ENCODE assay signal across 26 mouse cellular contexts in genomic region chr5:30496821-30497220, GRCm38 (mm10). TPM values are rescaled to one million over a fixed set of nuclear protein-coding genes. Genes with fewer than 3 reads are reported as not detected.
DNase-seq lines count a peak whose midpoint lies in the region; ATAC-seq and TF ChIP-seq lines count a peak whose summit lies in the region.
"Had no signal": no experiment of that assay in that cellular context is flagged by ENCODE, and none has a peak within 500 bp of the region (broad histone marks: within the 10 kb centered on the region; RNA-seq: fewer than 3 reads in every experiment).

No protein-coding gene starts in this region.

- 72% methylated on average over 8 of the region's 8 CpGs for WGBS in forebrain, embryonic 10.5 days
- 90% methylated on average over 8 of the region's 8 CpGs for WGBS in forebrain, embryonic 15.5 days
- 47% methylated on average over 8 of the region's 8 CpGs for WGBS in limb, embryonic 13.5 days
- 86% methylated on average over 8 of the region's 8 CpGs for WGBS in midbrain, postnatal 0 days

- no peak overlapping the region for H3K4me2 ChIP-seq in forebrain, embryonic 15.5 days (replicated peaks)
- H3K4me2 ChIP-seq in limb, embryonic 13.5 days (replicated peaks): no peak overlapping the region
- no peak overlapping the region for H3K4me2 ChIP-seq in midbrain, postnatal 0 days (ENCODE audit: low read depth, low read length, poor library complexity, severe bottlenecking)
- H3K4me2 ChIP-seq: heart, embryonic 13.5 days; hindbrain, embryonic 15.5 days had no signal

- no peak overlapping the region for H3K9ac ChIP-seq in forebrain, embryonic 15.5 days (replicated peaks)
- no peak overlapping the region for H3K9ac ChIP-seq in limb, embryonic 13.5 days
- no peak overlapping the region for H3K9ac ChIP-seq in midbrain, postnatal 0 days (replicated peaks; ENCODE audit: low read length, poor library complexity, severe bottlenecking)
- H3K9ac ChIP-seq: heart, embryonic 13.5 days; hindbrain, embryonic 15.5 days had no signal

- H3K9me3 ChIP-seq in forebrain, embryonic 10.5 days: no peaks in the 10 kb centered on the region
- no peaks in the 10 kb centered on the region for H3K9me3 ChIP-seq in forebrain, embryonic 15.5 days
- H3K9me3 ChIP-seq in limb, embryonic 13.5 days: no peaks in the 10 kb centered on the region
- no peaks in the 10 kb centered on the region for H3K9me3 ChIP-seq in midbrain, postnatal 0 days (ENCODE audit: low read length)
- H3K9me3 ChIP-seq: heart, embryonic 13.5 days; hindbrain, embryonic 15.5 days had no signal

- no peak for TF ChIP-seq CTCF in midbrain, postnatal 0 days (IDR thresholded peaks at IDR 0.05)

- H3K36me3 ChIP-seq in forebrain, embryonic 10.5 days (replicated peaks): no peaks in the 10 kb centered on the region
- no peaks in the 10 kb centered on the region for H3K36me3 ChIP-seq in forebrain, embryonic 15.5 days
- no peaks in the 10 kb centered on the region for H3K36me3 ChIP-seq in limb, embryonic 13.5 days
- H3K36me3 ChIP-seq in midbrain, postnatal 0 days (ENCODE audit: insufficient read depth, low read length): no peaks in the 10 kb centered on the region
- H3K36me3 ChIP-seq: heart, embryonic 13.5 days; hindbrain, embryonic 15.5 days had no signal

- peaks cover 15% of the 10 kb centered on the region; the same call in 1 of the 2 replicates for H3K4me1 ChIP-seq in forebrain, embryonic 10.5 days
- no peaks in the 10 kb centered on the region for H3K4me1 ChIP-seq in forebrain, embryonic 15.5 days
- peaks cover 33% of the 10 kb centered on the region for H3K4me1 ChIP-seq in limb, embryonic 13.5 days
- no peaks in the 10 kb centered on the region for H3K4me1 ChIP-seq in midbrain, postnatal 0 days (ENCODE audit: insufficient read depth, low read length)
- H3K4me1 ChIP-seq: hindbrain, embryonic 15.5 days had no signal

- H3K4me3 ChIP-seq in forebrain, embryonic 10.5 days: no peak overlapping the region
- no peak overlapping the region for H3K4me3 ChIP-seq in forebrain, embryonic 15.5 days
- H3K4me3 ChIP-seq in limb, embryonic 13.5 days: no peak overlapping the region
- no peak overlapping the region for H3K4me3 ChIP-seq in midbrain, postnatal 0 days (ENCODE audit: low read depth, low read length)
- H3K4me3 ChIP-seq: heart, embryonic 13.5 days; hindbrain, embryonic 15.5 days had no signal

- ATAC-seq in forebrain, embryonic 15.5 days (replicated peaks): no peak
- no peak for ATAC-seq in limb, embryonic 13.5 days (ENCODE audit: low FRiP score, low read depth)
- ATAC-seq in midbrain, postnatal 0 days (ENCODE audit: low FRiP score): no peak
- ATAC-seq: activated CD4-positive, CD25-positive, alpha-beta regulatory T cell, adult 4 months; forebrain, embryonic 14.5 days; inflammation-experienced regulatory T-cells, adult 6 months; Patski had no signal

- H3K27me3 ChIP-seq in forebrain, embryonic 10.5 days (ENCODE audit: poor library complexity, severe bottlenecking): no peaks in the 10 kb centered on the region
- no peaks in the 10 kb centered on the region for H3K27me3 ChIP-seq in forebrain, embryonic 15.5 days
- no peaks in the 10 kb centered on the region for H3K27me3 ChIP-seq in limb, embryonic 13.5 days
- no peaks in the 10 kb centered on the region for H3K27me3 ChIP-seq in midbrain, postnatal 0 days (ENCODE audit: insufficient read depth, low read length)
- H3K27me3 ChIP-seq: heart, embryonic 13.5 days; hindbrain, embryonic 15.5 days had no signal

- no peak for DNase-seq in forebrain, embryonic 10.5 days (ENCODE audit: extremely low spot score, low spot score)
- peak; percentile 39 for DNase-seq in hindlimb bud, embryonic 11.5 days (ENCODE audit: extremely low spot score, low read depth, low spot score)
- no peak for DNase-seq in midbrain, postnatal 0 days (ENCODE audit: low spot score)
- DNase-seq in cerebellum, postnatal 4 days (ENCODE audit: low spot score in 2 of 2): no peak
- DNase-seq in thymus, postnatal 14 days: no peak
- DNase-seq: adrenal gland, adult 2 months; adrenal gland, postnatal 36 days; cerebellum, adult 11 months; cerebellum, adult 9-10 months; cerebellum, postnatal 25 days; gastrocnemius, postnatal 36 days; heart, adult 11 months; heart, postnatal 36 days had no signal

- H3K27ac ChIP-seq in forebrain, embryonic 10.5 days: peak overlapping the region; percentile 41; the same call in 1 of the 2 replicates
- H3K27ac ChIP-seq in forebrain, embryonic 15.5 days (replicated peaks): no peak overlapping the region
- H3K27ac ChIP-seq in limb, embryonic 13.5 days: peak overlapping the region; percentile 77
- H3K27ac ChIP-seq in midbrain, postnatal 0 days (ENCODE audit: low read depth, low read length): no peak overlapping the region
- H3K27ac ChIP-seq: heart, embryonic 13.5 days; hindbrain, embryonic 15.5 days had no signal

RNA-seq across cellular contexts. Expression of gene 1700001C02Rik, which starts 31.0 kb away (rescaled TPM):
- polyA plus RNA-seq in forebrain, embryonic 10.5 days (2016; fragmentation: Nextera tagmentation; extraction: Ambion mirVana): not detected in 2 replicates
- 0.56 and 1.5 TPM in 2 replicates for polyA plus RNA-seq in forebrain, embryonic 15.5 days (2015; fragmentation: Nextera tagmentation; extraction: Ambion mirVana)
- polyA plus RNA-seq in limb, embryonic 13.5 days (2015; fragmentation: Nextera tagmentation; extraction: Ambion mirVana): not detected in 2 replicates
- total RNA-seq in midbrain, postnatal 0 days (2014; rRNA removed): 1.4 and 1.6 TPM in 2 replicates
- 2.9 and 3.4 TPM in 2 replicates for polyA plus RNA-seq in midbrain, postnatal 0 days (2015; fragmentation: Nextera tagmentation; extraction: Ambion mirVana)
- total RNA-seq: adrenal gland, adult 2 months; adrenal gland, postnatal 36 days; CH12.LX; gastrocnemius, adult 8-10 months; gastrocnemius, postnatal 36 days; heart, postnatal 36 days had no signal
- polyA plus RNA-seq: activated CD4-positive, CD25-positive, alpha-beta regulatory T cell, adult 4 months; adrenal gland, adult 2 months; heart, embryonic 13.5 days; heart, postnatal 0 days; inflammation-experienced regulatory T-cells, adult 6 months; Patski had no signal

RNA-seq across cellular contexts. Expression of gene Otof, which starts 35.1 kb away (rescaled TPM):
- 0.06 and 0.12 TPM in 2 replicates for polyA plus RNA-seq in forebrain, embryonic 10.5 days (2016; fragmentation: Nextera tagmentation; extraction: Ambion mirVana)
- 2.0 and 2.1 TPM in 2 replicates for polyA plus RNA-seq in forebrain, embryonic 15.5 days (2015; fragmentation: Nextera tagmentation; extraction: Ambion mirVana)
- polyA plus RNA-seq in limb, embryonic 13.5 days (2015; fragmentation: Nextera tagmentation; extraction: Ambion mirVana): 0.45 and 0.60 TPM in 2 replicates
- total RNA-seq in midbrain, postnatal 0 days (2014; rRNA removed): 6.1 and 9.9 TPM in 2 replicates
- polyA plus RNA-seq in midbrain, postnatal 0 days (2015; fragmentation: Nextera tagmentation; extraction: Ambion mirVana): 4.7 and 4.9 TPM in 2 replicates
- total RNA-seq: heart, postnatal 36 days had no signal
- polyA plus RNA-seq: activated CD4-positive, CD25-positive, alpha-beta regulatory T cell, adult 4 months; inflammation-experienced regulatory T-cells, adult 6 months; Patski had no signal

RNA-seq across cellular contexts. Expression of gene Cib4, which starts 48.8 kb away (rescaled TPM):
- not detected in 2 replicates for polyA plus RNA-seq in forebrain, embryonic 10.5 days (2016; fragmentation: Nextera tagmentation; extraction: Ambion mirVana)
- polyA plus RNA-seq in forebrain, embryonic 15.5 days (2015; fragmentation: Nextera tagmentation; extraction: Ambion mirVana): not detected in 2 replicates
- 0.25 and 0.26 TPM in 2 replicates for polyA plus RNA-seq in limb, embryonic 13.5 days (2015; fragmentation: Nextera tagmentation; extraction: Ambion mirVana)
- not detected in 2 replicates for total RNA-seq in midbrain, postnatal 0 days (2014; rRNA removed)
- polyA plus RNA-seq in midbrain, postnatal 0 days (2015; fragmentation: Nextera tagmentation; extraction: Ambion mirVana): not detected in 2 replicates
- total RNA-seq: CH12.LX; gastrocnemius, adult 8-10 months; gastrocnemius, postnatal 36 days; heart, postnatal 36 days had no signal
- polyA plus RNA-seq: activated CD4-positive, CD25-positive, alpha-beta regulatory T cell, adult 4 months; embryonic facial prominence, embryonic 14.5 days; forebrain, embryonic 14.5 days; heart, embryonic 13.5 days; heart, postnatal 0 days; hindbrain, embryonic 11.5 days; hindbrain, embryonic 15.5 days; inflammation-experienced regulatory T-cells, adult 6 months; Patski had no signal

Comparison
In these comparisons a context has a peak if more than half of its experiments do, and no peak if none do; other contexts are left out.
1. H3K27ac ChIP-seq: peak in forebrain, embryonic 10.5 days (single experiment) and limb, embryonic 13.5 days (single experiment); none in forebrain, embryonic 15.5 days (single experiment) and midbrain, postnatal 0 days (single experiment).